Mouse (Mus musculus) hindbrain, embryonic 12.5 days (tissue): ENCODE measurements at regions not wholly inside any gene's neighbourhood (a gene's known extent, or its start where the extent isn't known, plus 50 kb on each side); places are given as distances from the start of the nearest gene placed in this dataset.

ENCODE experiments used
- ATAC-seq: fragments of 200-750 bp; cut with Nextera tagmentation; 2 replicates; pipeline ENCODE4 v1.8.0; 2017; ENCODE audit warnings: moderate TSS enrichment; ENCODE audit not compliant: low FRiP score
- H3K27ac ChIP-seq: fragments of 300-500 bp; sonication (generic); 2 replicates; pipeline ENCODE4 v1.5.1; 2016; ENCODE audit warnings: mild to moderate bottlenecking
- H3K27me3 ChIP-seq: fragments of 300-500 bp; sonication (generic); 2 replicates; pipeline ENCODE4 v1.6.1; 2016; ENCODE audit warnings: mild to moderate bottlenecking
- H3K36me3 ChIP-seq: fragments of 300-500 bp; sonication (generic); 2 replicates; pipeline ENCODE4 v1.6.1; 2016; ENCODE audit warnings: mild to moderate bottlenecking
- H3K4me1 ChIP-seq: fragments of 300-500 bp; sonication (generic); 2 replicates; pipeline ENCODE4 v1.6.1; 2016
- H3K4me2 ChIP-seq: fragments of 300-500 bp; sonication (generic); replicated peaks from 2 replicates; pipeline ENCODE4 v1.6.1; 2016; ENCODE audit warnings: mild to moderate bottlenecking
- H3K4me3 ChIP-seq: fragments of 300-500 bp; sonication (generic); 2 replicates; pipeline ENCODE4 v1.5.1; 2016; ENCODE audit warnings: mild to moderate bottlenecking
- H3K9ac ChIP-seq: fragments of 300-500 bp; sonication (generic); 2 replicates; pipeline ENCODE4 v1.6.1; 2016; ENCODE audit warnings: mild to moderate bottlenecking, moderate library complexity
- H3K9me3 ChIP-seq: fragments of 300-500 bp; sonication (generic); replicated peaks from 2 replicates; pipeline ENCODE4 v1.6.1; 2016; ENCODE audit warnings: mild to moderate bottlenecking
- WGBS: fragments of 180-500 bp; shearing (Covaris S2); methylation state at CpG from one replicate; pipeline ENCODE4 v1.1.7; 2016; 5-methylcytosine and 5-hydroxymethylcytosine counted together

GRCm38 (mm10) chr5:119739386-119739785 lies 68.9 kb downstream of the Tbx3 start:
- no peak overlapping the region for H3K9ac ChIP-seq
- H3K4me2 ChIP-seq, result no peak overlapping the region
- 0 out of 2 replicates have a peak, but pooled peaks cover under 1% of the 10 kb centered on the region for H3K9me3 ChIP-seq
- no peak overlapping the region for H3K27ac ChIP-seq
- ATAC-seq, result no peak
- WGBS, result 66% methylated on average over 4 of the region's 4 CpGs
- no peak overlapping the region for H3K4me3 ChIP-seq
- no peaks in the 10 kb centered on the region for H3K36me3 ChIP-seq
- peaks cover 11% of the 10 kb centered on the region for H3K27me3 ChIP-seq
- H3K4me1 ChIP-seq, result no peaks in the 10 kb centered on the region

GRCm38 (mm10) chr5:119741116-119741515 lies 70.6 kb downstream of the Tbx3 start:
- Histone ChIP-seq H3K27ac (no peak overlapping the region), H3K4me3 (no peak overlapping the region), H3K36me3 (no peaks in the 10 kb centered on the region), H3K27me3 (peaks cover 11% of the 10 kb centered on the region), H3K9ac (no peak overlapping the region), H3K9me3 (no peaks in the 10 kb centered on the region), H3K4me2 (no peak overlapping the region), H3K4me1 (no peaks in the 10 kb centered on the region)
- WGBS, result 10% methylated on average over 6 of the region's 6 CpGs
- ATAC-seq, result no peak

DNA sequence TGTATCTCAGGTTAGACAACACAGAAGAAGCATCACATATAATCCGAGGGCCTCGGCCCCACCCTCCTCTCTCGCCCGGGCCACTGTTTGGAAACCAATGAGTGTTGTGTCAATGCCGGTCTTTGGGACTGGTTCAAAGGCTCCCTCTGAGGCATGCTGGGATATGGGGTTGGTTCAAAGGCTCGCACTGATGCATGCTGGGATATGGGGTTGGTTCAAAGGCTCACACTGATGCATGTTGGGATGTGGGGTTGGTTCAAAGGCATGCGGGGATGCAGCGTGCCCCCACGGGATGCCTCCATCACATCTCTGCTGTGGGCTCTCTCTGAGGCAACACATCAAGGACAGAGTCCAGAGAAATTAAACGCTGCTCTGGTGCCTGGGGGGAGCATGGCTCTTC lies 73.3 kb downstream of the Tbx3 start:
- 0 out of 2 replicates have a peak, but pooled peaks cover 6% of the 10 kb centered on the region for H3K9me3 ChIP-seq
- H3K4me3 ChIP-seq, result no peak overlapping the region
- no peaks in the 10 kb centered on the region for H3K36me3 ChIP-seq
- H3K4me1 ChIP-seq, result 0 out of 2 replicates have a peak, but pooled peaks cover under 1% of the 10 kb centered on the region
- 82% methylated on average over 10 of the region's 10 CpGs for WGBS
- H3K9ac ChIP-seq, result no peak overlapping the region
- H3K4me2 ChIP-seq, result no peak overlapping the region
- H3K27me3 ChIP-seq, result peaks cover 31% of the 10 kb centered on the region
- no peak overlapping the region for H3K27ac ChIP-seq
- no peak for ATAC-seq

DNA sequence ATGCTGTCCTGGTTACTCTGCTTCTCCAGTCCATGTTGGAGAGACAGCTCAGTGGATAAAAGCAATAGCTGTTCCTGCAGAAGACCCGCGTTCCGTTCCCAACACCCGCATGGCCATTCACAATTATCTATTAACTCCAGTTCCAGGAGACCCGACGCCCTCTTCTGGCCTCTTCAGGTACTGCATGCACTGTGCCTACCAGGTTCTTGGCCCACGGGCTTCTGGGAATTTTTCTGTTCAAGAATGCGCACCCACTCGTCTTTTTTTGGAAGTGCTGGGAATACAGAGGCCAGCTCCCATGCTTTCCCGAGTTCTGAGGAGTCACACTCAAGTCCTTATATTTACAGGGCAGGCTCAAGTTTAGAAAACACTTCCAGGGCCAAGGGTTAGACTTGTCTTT lies 76.6 kb downstream of the Tbx3 start:
- 0 out of 2 replicates have a peak, but pooled peaks cover 6% of the 10 kb centered on the region for H3K9me3 ChIP-seq
- WGBS, result 67% methylated on average over 10 of the region's 10 CpGs
- no peak overlapping the region for H3K27ac ChIP-seq
- H3K36me3 ChIP-seq, result no peaks in the 10 kb centered on the region
- peaks cover 49% of the 10 kb centered on the region for H3K27me3 ChIP-seq
- H3K4me2 ChIP-seq, result no peak overlapping the region
- 0 out of 2 replicates have a peak, but pooled peaks cover 6% of the 10 kb centered on the region for H3K4me1 ChIP-seq
- ATAC-seq, result no peak
- no peak overlapping the region for H3K9ac ChIP-seq
- H3K4me3 ChIP-seq, result no peak overlapping the region

- Histone ChIP-seq H3K4me1 (0 out of 2 replicates have a peak, but pooled peaks cover 6% of the 10 kb centered on the region), H3K9ac (no peak overlapping the region), H3K4me3 (peak overlapping the region; percentile 14; the same call in 1 of the 2 replicates), H3K27me3 (peaks cover 52% of the 10 kb centered on the region), H3K9me3 (0 out of 2 replicates have a peak, but pooled peaks cover 6% of the 10 kb centered on the region), H3K27ac (no peak overlapping the region), H3K36me3 (no peaks in the 10 kb centered on the region), H3K4me2 (peak overlapping the region; percentile 36)
- ATAC-seq, result no peak
- under 1% methylated on average over 21 of the region's 21 CpGs for WGBS
These were observed 78.2 kb downstream of the Tbx3 start for GRCm38 (mm10) chr5:119748667-119749066.

- Histone ChIP-seq H3K9me3 (0 out of 2 replicates have a peak, but pooled peaks cover 6% of the 10 kb centered on the region), H3K27ac (no peak overlapping the region), H3K4me2 (peak overlapping the region; percentile 36), H3K4me3 (peak overlapping the region; percentile 14; the same call in 1 of the 2 replicates), H3K9ac (no peak overlapping the region), H3K4me1 (0 out of 2 replicates have a peak, but pooled peaks cover 6% of the 10 kb centered on the region), H3K27me3 (peaks cover 52% of the 10 kb centered on the region), H3K36me3 (no peaks in the 10 kb centered on the region)
- 4% methylated on average over 16 of the region's 17 CpGs for WGBS
- ATAC-seq, result no peak
These were observed 78.7 kb downstream of the Tbx3 start for GRCm38 (mm10) chr5:119749153-119749552.

GRCm38 (mm10) chr5:119755782-119756181 lies 76.7 kb upstream of the Tbx5 start:
- no peaks in the 10 kb centered on the region for H3K9me3 ChIP-seq
- H3K4me2 ChIP-seq, result no peak overlapping the region
- no peak overlapping the region for H3K9ac ChIP-seq
- no peak overlapping the region for H3K4me3 ChIP-seq
- no peaks in the 10 kb centered on the region for H3K36me3 ChIP-seq
- 69% methylated on average over 9 of the region's 9 CpGs for WGBS
- H3K27me3 ChIP-seq, result peaks cover 10% of the 10 kb centered on the region
- H3K27ac ChIP-seq, result no peak overlapping the region
- no peak for ATAC-seq
- no peaks in the 10 kb centered on the region for H3K4me1 ChIP-seq

- H3K4me1 ChIP-seq, result no peaks in the 10 kb centered on the region
- WGBS, result 77% methylated on average over 4 of the region's 4 CpGs
- H3K27ac ChIP-seq, result no peak overlapping the region
- no peak overlapping the region for H3K4me2 ChIP-seq
- no peak overlapping the region for H3K9ac ChIP-seq
- no peaks in the 10 kb centered on the region for H3K36me3 ChIP-seq
- H3K9me3 ChIP-seq, result no peaks in the 10 kb centered on the region
- H3K27me3 ChIP-seq, result no peaks in the 10 kb centered on the region; the same call in 1 of the 2 replicates
- no peak overlapping the region for H3K4me3 ChIP-seq
- ATAC-seq, result no peak
These were observed 73.6 kb upstream of the Tbx5 start for GRCm38 (mm10) chr5:119758880-119759279.

DNA sequence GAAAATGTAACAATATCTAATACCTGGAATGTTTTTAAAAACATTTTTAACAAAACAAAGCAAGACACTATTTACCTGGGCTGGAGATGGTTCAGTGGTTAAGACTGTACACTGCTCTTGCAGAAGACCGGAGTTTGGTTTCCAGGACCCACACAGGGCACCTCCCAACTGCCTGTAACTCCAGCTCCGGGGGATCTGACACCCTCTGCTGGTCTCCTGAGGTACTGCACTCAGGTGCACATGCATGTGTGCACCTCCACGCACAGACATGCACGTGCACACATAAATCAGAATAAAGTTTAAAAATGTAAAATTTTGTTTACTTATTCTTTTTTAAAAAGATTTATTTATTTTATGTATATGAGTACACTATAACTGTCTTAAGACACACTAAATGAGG lies 70.4 kb upstream of the Tbx5 start:
- H3K9ac ChIP-seq, result no peak overlapping the region
- no peak overlapping the region for H3K27ac ChIP-seq
- no peak for ATAC-seq
- no peaks in the 10 kb centered on the region for H3K36me3 ChIP-seq
- WGBS, result 77% methylated on average over 4 of the region's 4 CpGs
- H3K27me3 ChIP-seq, result peaks cover 14% of the 10 kb centered on the region
- no peak overlapping the region for H3K4me2 ChIP-seq
- H3K9me3 ChIP-seq, result no peaks in the 10 kb centered on the region
- H3K4me1 ChIP-seq, result no peaks in the 10 kb centered on the region
- H3K4me3 ChIP-seq, result no peak overlapping the region

- H3K4me2 ChIP-seq, result no peak overlapping the region
- peaks cover 20% of the 10 kb centered on the region for H3K27me3 ChIP-seq
- H3K27ac ChIP-seq, result no peak overlapping the region
- H3K36me3 ChIP-seq, result no peaks in the 10 kb centered on the region
- no peak for ATAC-seq
- no peak overlapping the region for H3K4me3 ChIP-seq
- no peaks in the 10 kb centered on the region for H3K9me3 ChIP-seq
- H3K4me1 ChIP-seq, result no peaks in the 10 kb centered on the region
- no peak overlapping the region for H3K9ac ChIP-seq
- 54% methylated on average over 7 of the region's 7 CpGs for WGBS
These were observed 69.1 kb upstream of the Tbx5 start for GRCm38 (mm10) chr5:119763337-119763736.

DNA sequence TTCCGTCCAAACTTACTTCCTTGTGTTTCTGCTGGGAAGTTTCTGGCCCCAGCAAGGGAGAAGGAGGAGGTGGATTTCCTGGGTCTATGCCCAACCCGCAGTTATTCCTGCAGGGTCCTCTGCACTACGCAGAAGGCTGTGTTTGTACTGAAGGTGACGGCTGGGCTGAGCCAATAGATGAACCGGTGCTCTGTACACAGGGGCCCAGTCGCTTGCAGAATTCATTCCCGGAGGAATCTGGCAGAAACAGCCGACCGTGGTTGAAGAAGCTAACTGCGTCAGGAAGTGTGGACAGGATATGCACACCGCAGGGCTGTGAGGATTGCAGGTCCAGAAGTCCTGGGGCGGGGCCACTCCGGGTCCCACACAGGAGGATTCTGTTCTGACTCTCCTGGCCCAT lies 66.1 kb upstream of the Tbx5 start:
- peaks cover 20% of the 10 kb centered on the region for H3K27me3 ChIP-seq
- no peaks in the 10 kb centered on the region for H3K9me3 ChIP-seq
- no peak overlapping the region for H3K4me3 ChIP-seq
- H3K36me3 ChIP-seq, result no peaks in the 10 kb centered on the region
- no peaks in the 10 kb centered on the region for H3K4me1 ChIP-seq
- no peak overlapping the region for H3K9ac ChIP-seq
- no peak overlapping the region for H3K27ac ChIP-seq
- no peak for ATAC-seq
- H3K4me2 ChIP-seq, result no peak overlapping the region
- WGBS, result 45% methylated on average over 13 of the region's 13 CpGs

DNA sequence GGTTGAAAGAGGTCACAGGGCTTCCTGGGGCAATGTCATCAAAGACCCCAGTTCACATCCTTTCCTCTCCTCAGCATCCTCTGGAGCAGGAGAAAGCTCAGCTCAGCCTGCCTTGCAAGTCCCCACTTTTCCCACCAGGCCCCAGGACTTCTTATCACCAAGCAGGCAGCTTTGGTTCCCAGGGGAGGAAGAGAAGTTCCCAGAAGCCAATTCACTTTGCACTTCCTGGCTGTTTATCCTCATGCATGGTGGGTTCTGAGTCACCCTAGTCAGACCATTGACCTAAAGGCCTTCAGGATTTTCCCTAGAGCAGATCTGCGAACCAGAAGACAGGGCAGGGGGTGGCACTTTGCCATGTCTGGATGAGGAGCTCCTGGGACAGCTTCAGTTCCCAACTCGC lies 61.5 kb upstream of the Tbx5 start:
- Histone ChIP-seq H3K27ac (no peak overlapping the region), H3K4me3 (no peak overlapping the region), H3K27me3 (peaks cover 16% of the 10 kb centered on the region; the same call in 1 of the 2 replicates), H3K4me2 (no peak overlapping the region), H3K9ac (no peak overlapping the region), H3K9me3 (no peaks in the 10 kb centered on the region), H3K36me3 (no peaks in the 10 kb centered on the region), H3K4me1 (no peaks in the 10 kb centered on the region)
- 70% methylated on average over 2 of the region's 2 CpGs for WGBS
- ATAC-seq, result no peak

DNA sequence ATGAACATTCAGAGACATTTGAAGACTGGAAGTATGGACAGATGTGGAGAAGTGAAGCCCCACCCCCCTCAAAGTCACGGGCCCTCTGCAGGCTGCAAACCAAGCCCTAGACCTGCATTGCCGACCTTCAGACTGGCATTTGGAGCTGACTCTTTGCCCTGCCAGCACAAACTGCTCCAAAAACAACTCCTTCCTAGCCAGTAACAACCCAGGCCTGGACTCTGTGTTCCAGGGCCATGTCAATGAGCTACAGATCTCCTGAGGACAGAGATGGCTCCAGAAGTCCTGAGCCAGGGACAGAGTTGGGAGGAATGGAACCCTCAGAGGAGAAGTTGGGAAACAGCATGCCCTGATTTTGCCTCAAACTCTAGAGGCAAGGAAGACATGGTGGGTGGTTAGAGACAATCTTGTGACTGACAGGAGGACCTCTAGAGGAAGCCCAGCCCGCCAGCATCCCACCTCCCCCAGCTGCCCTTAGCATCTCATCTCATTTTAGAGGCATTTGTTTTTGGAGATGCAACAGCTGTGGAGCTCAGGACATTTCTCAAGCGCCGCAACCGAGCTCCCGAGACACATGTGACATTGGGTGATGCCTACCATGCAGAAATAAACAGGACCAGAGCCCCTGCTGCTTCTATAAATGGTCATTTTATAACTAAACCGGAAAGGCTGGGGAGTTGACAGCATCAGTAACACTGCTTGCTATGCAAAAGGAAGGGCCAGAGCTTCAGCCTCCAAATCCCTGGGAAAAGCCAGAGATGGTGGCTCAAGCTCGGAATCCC lies 56.2 kb upstream of the Tbx5 start:
- H3K4me1 ChIP-seq, result no peaks in the 10 kb centered on the region
- H3K9ac ChIP-seq, result no peak overlapping the region
- no peaks in the 10 kb centered on the region for H3K36me3 ChIP-seq
- WGBS, result 67% methylated on average over 9 of the region's 9 CpGs
- H3K9me3 ChIP-seq, result no peaks in the 10 kb centered on the region
- no peak overlapping the region for H3K4me3 ChIP-seq
- H3K27ac ChIP-seq, result no peak overlapping the region
- ATAC-seq, result no peak
- H3K27me3 ChIP-seq, result peaks cover 17% of the 10 kb centered on the region
- H3K4me2 ChIP-seq, result no peak overlapping the region
